Mouse (Mus musculus) CH12.LX (cell line): Measurements from ENCODE around the gene Aco2. TPM values are rescaled to one million over a fixed set of nuclear protein-coding genes. Genes with fewer than 3 reads are reported as not detected.

ENCODE experiments used
- DNase-seq: peaks from one replicate; pipeline ENCODE4 v3.0.0-alpha.2; 2013; ENCODE audit errors: extremely low read depth
- H3K27ac ChIP-seq: 2 replicates; pipeline ENCODE4 v1.5.1; 2012; ENCODE audit warnings: low read depth, mild to moderate bottlenecking, control low read depth, moderate library complexity; ENCODE audit not compliant: insufficient read depth
- H3K27me3 ChIP-seq: replicated peaks from 2 replicates; pipeline ENCODE3; 2012; ENCODE audit warnings: inconsistent platforms
- H3K36me3 ChIP-seq, 2 experiments: replicated peaks in 1 of 2; 2 replicates each; pipeline versions ENCODE3 to v1.6.1; 2012; ENCODE audit warnings: inconsistent platforms in 1 of 2, low read length in 1 of 2, mild to moderate bottlenecking in 1 of 2, mixed read lengths in 1 of 2, moderate library complexity in 1 of 2; ENCODE audit not compliant: control insufficient read depth in 1 of 2, insufficient read depth in 1 of 2
- H3K4me1 ChIP-seq, 2 experiments: 2 replicates each; pipeline ENCODE4 v1.6.1; 2012; ENCODE audit warnings: inconsistent platforms in 1 of 2, moderate library complexity in 1 of 2; ENCODE audit not compliant: insufficient read depth in 2 of 2, control insufficient read depth in 1 of 2
- H3K4me2 ChIP-seq: 2 replicates; pipeline ENCODE4 v1.6.1; 2012; ENCODE audit warnings: low read depth, mild to moderate bottlenecking, control low read depth; ENCODE audit not compliant: poor library complexity, insufficient read depth, severe bottlenecking
- H3K4me3 ChIP-seq, 3 experiments: fragments of 150-350 bp in 1 of 3; sonication (generic) in 1 of 3; replicated peaks in 1 of 3; 2 replicates each; pipeline versions ENCODE3 to v1.5.1; 2011 to 2012; ENCODE audit warnings: low read depth in 2 of 3, low read length in 2 of 3, mild to moderate bottlenecking in 2 of 3, moderate library complexity in 2 of 3, control low read depth in 1 of 3, improper control_type of control experiment in 1 of 3, inconsistent platforms in 1 of 3, mixed read lengths in 1 of 3; ENCODE audit not compliant: poor library complexity in 1 of 3
- H3K79me2 ChIP-seq: replicated peaks from 2 replicates; pipeline ENCODE4 v1.6.1; 2012; ENCODE audit warnings: mild to moderate bottlenecking, moderate library complexity; ENCODE audit not compliant: control insufficient read depth, poor library complexity, insufficient read depth, severe bottlenecking; ENCODE audit errors: extremely low read depth
- H3K9ac ChIP-seq: 2 replicates; pipeline ENCODE4 v1.6.1; 2012; ENCODE audit warnings: low read depth, mild to moderate bottlenecking, control low read depth, moderate library complexity; ENCODE audit not compliant: insufficient read depth
- H3K9me3 ChIP-seq: replicated peaks from 2 replicates; pipeline ENCODE3; 2012; ENCODE audit warnings: low read length, inconsistent platforms, mixed read lengths
- CHD1 ChIP-seq: IDR thresholded peaks from 2 replicates; pipeline ENCODE4 v1.6.1; 2012; ENCODE audit warnings: low read depth, low read length, improper control_type of control experiment, inconsistent platforms
- CHD2 ChIP-seq: IDR thresholded peaks from 2 replicates; pipeline ENCODE4 v1.6.1; 2011; ENCODE audit warnings: low read length, improper control_type of control experiment
- CTCF ChIP-seq, 2 experiments: IDR thresholded peaks in 1 of 2; conservative IDR thresholded peaks in 1 of 2; 2 replicates each; pipeline ENCODE4 v1.5.1; 2011 to 2012; ENCODE audit warnings: low read depth in 2 of 2, low read length in 2 of 2, improper control_type of control experiment in 1 of 2, inconsistent platforms in 1 of 2, mild to moderate bottlenecking in 1 of 2, moderate library complexity in 1 of 2
- E2F4 ChIP-seq: IDR thresholded peaks from 2 replicates; pipeline ENCODE4 v1.6.1; 2011; ENCODE audit warnings: low read depth, low read length, improper control_type of control experiment; ENCODE audit not compliant: insufficient replicate concordance
- ETS1 ChIP-seq: conservative IDR thresholded peaks from 2 replicates; pipeline ENCODE4 v1.6.1; 2012; ENCODE audit warnings: low read depth, mild to moderate bottlenecking, inconsistent platforms, low read length, improper control_type of control experiment, moderate library complexity
- GABPA ChIP-seq: IDR thresholded peaks from 2 replicates; pipeline ENCODE4 v1.6.1; 2012; ENCODE audit warnings: low read depth, low read length, improper control_type of control experiment, inconsistent platforms; ENCODE audit not compliant: insufficient replicate concordance
- HCFC1 ChIP-seq: IDR thresholded peaks from 2 replicates; pipeline ENCODE4 v1.6.1; 2012; ENCODE audit warnings: low read depth, mild to moderate bottlenecking, inconsistent platforms, low read length, improper control_type of control experiment
- IRF4 ChIP-seq: IDR thresholded peaks from 2 replicates; pipeline ENCODE4 v1.6.1; 2014; ENCODE audit warnings: low read depth, mild to moderate bottlenecking, inconsistent platforms, low read length, improper control_type of control experiment
- MAX ChIP-seq: IDR thresholded peaks from 2 replicates; pipeline ENCODE4 v1.6.1; 2011; ENCODE audit warnings: low read length, improper control_type of control experiment
- MAZ ChIP-seq: IDR thresholded peaks from 2 replicates; pipeline ENCODE4 v1.6.1; 2012; ENCODE audit warnings: low read depth, mild to moderate bottlenecking, inconsistent platforms, low read length, improper control_type of control experiment, moderate library complexity
- MYC ChIP-seq: IDR thresholded peaks from 2 replicates; pipeline ENCODE4 v1.6.1; 2011; ENCODE audit warnings: low read depth, mild to moderate bottlenecking, improper control_type of control experiment, low read length
- NELFE ChIP-seq: IDR thresholded peaks from 2 replicates; pipeline ENCODE4 v1.6.1; 2011; ENCODE audit warnings: low read depth, low read length, improper control_type of control experiment
- NRF1 ChIP-seq: IDR thresholded peaks from 2 replicates; pipeline ENCODE4 v1.6.1; 2014; ENCODE audit warnings: low read depth, mild to moderate bottlenecking, inconsistent platforms, low read length, improper control_type of control experiment, moderate library complexity
- PAX5 ChIP-seq: IDR thresholded peaks from 2 replicates; pipeline ENCODE4 v1.6.1; 2012; ENCODE audit warnings: low read length, inconsistent platforms, mixed read lengths
- POLR2AphosphoS2 ChIP-seq: IDR thresholded peaks from 2 replicates; pipeline ENCODE4 v1.6.1; 2011; ENCODE audit warnings: low read depth, low read length, improper control_type of control experiment
- RAD21 ChIP-seq: IDR thresholded peaks from 2 replicates; pipeline ENCODE4 v1.6.1; 2011; ENCODE audit warnings: low read depth, mild to moderate bottlenecking, low read length, improper control_type of control experiment, moderate library complexity
- SMC3 ChIP-seq: IDR thresholded peaks from 2 replicates; pipeline ENCODE4 v1.6.1; 2011; ENCODE audit warnings: low read depth, low read length, improper control_type of control experiment
- TCF12 ChIP-seq: IDR thresholded peaks from 2 replicates; pipeline ENCODE4 v1.6.1; 2014; ENCODE audit warnings: low read depth, mild to moderate bottlenecking, inconsistent platforms, low read length, improper control_type of control experiment
- USF1 ChIP-seq: IDR thresholded peaks from 2 replicates; pipeline ENCODE4 v1.6.1; 2014; ENCODE audit warnings: low read depth, mild to moderate bottlenecking, inconsistent platforms, low read length, improper control_type of control experiment
- ZC3H11A ChIP-seq: IDR thresholded peaks from 2 replicates; pipeline ENCODE4 v1.6.1; 2012; ENCODE audit warnings: low read depth, mild to moderate bottlenecking, inconsistent platforms, low read length, improper control_type of control experiment
- ZKSCAN1 ChIP-seq: IDR thresholded peaks from 2 replicates; pipeline ENCODE4 v1.6.1; 2012; ENCODE audit warnings: low read depth, inconsistent platforms, low read length, improper control_type of control experiment, borderline replicate concordance
- dilution Hi-C: fragments of 300-500 bp; cut with MboI; formaldehyde crosslinking; loops from 2 replicates; pipeline ENCODE4 v1.14.3; 2020; ENCODE audit warnings: low sequenced_read_pairs; ENCODE audit not compliant: extremely low pct_unique_long_range_greater_than_20kb, extremely low pct_ligation_motif_present
- in situ Hi-C: fragments of 300-500 bp; cut with MboI; formaldehyde crosslinking; loops from 3 replicates; pipeline ENCODE4 v1.14.3; 2019; ENCODE audit warnings: low sequenced_read_pairs, low pct_ligation_motif_present, low pct_unique_long_range_greater_than_20kb, mixed read lengths
- polyA plus RNA-seq: library from polyadenylated mRNA; unstranded; fragments of >175 nt; gene quantifications from 2 replicates; pipeline ENCODE4 v1.2.1, GENCODE M21; 2012; ENCODE audit warnings: low read depth; ENCODE audit not compliant: insufficient read length
- total RNA-seq, 2 experiments: library from RNA; depleted of rRNA; stranded (reverse); fragments of 300-350 nt in 1 of 2; fragments of >200 nt in 1 of 2; gene quantifications; 2 replicates each; pipeline ENCODE4 v1.2.3; 2012 to 2014

Aco2 gene
- total and polyA plus RNA-seq, 3 experiments: 150 to 205 (median 190) TPM

DNA sequence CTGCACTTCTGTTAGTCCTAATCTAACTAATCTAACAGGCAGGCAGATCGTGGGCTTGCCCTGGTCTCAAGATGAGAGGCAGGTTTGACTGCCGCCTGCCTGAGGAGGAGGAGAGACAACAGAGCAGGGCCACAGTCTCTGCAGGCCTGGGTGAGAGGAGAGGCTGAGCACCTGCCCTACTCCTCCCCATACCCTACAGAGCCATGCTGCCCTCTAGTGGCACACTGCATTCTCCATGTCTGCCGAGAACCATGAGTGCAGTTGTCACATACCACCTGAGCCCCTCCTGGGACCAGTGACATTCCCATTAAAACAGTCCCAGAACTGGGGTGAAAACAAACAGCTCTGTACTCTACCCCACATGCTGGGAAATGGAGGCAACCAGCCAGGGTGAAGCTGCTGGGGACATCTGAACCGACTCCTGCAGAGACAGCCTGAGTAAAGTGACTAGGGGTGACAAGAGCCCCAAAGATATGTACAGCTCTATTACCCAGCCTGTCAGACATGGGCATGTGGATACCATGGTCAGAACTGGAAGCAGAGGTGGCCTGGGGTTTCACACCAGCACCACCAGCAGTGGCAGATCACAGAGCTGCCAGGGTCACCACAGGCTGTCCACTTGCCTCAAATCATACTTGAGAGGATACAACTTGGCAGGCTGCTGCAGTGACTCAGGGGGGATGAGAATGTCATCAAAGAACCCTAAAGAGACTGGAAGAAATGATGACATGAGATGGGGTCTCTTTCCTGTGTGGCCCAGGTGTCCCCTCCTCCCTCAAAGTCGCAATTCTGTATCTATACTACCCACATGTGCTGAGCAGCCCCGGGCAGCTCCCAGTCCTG is 45.7 kb downstream of the Aco2 start:
- no peak overlapping the region for H3K4me2 ChIP-seq
- peaks cover 7 to 15% of the 10 kb centered on the region in 2 experiments; a peak in 1 of 4 replicates for H3K4me1 ChIP-seq
- H3K9me3 ChIP-seq: no peaks in the 10 kb centered on the region
- peak; percentile 67 for DNase-seq
- H3K27me3 ChIP-seq: no peaks in the 10 kb centered on the region
- no peak overlapping the region for H3K9ac ChIP-seq
- H3K79me2 ChIP-seq: peaks cover 4% of the 10 kb centered on the region; the same call in 1 of the 2 replicates
- TF ChIP-seq TCF12: no peak
- no peak for TF ChIP-seq E2F4
- TF ChIP-seq MAZ: 0 out of 2 replicates have a peak, but pooled peaks have one; percentile 32
- peak; percentile 12; the same call in 1 of the 2 replicates for TF ChIP-seq ZC3H11A
- 0 out of 2 replicates have a peak, but pooled peaks have one; percentile 7 for TF ChIP-seq POLR2AphosphoS2
- peak; percentile 87 for TF ChIP-seq CTCF (conservative IDR thresholded peaks at IDR 0.05 in 1 of 2, IDR thresholded peaks at IDR 0.05 in 1 of 2; ENCODE audit: low read depth in 2 of 2, low read length in 2 of 2)
- no peak for TF ChIP-seq MYC
- no peak for TF ChIP-seq ZKSCAN1
- TF ChIP-seq NELFE: no peak
- TF ChIP-seq SMC3: peak; percentile 74
- no peak for TF ChIP-seq GABPA
- TF ChIP-seq CHD2: no peak
- 0 out of 2 replicates have a peak, but pooled peaks have one; percentile 30 for TF ChIP-seq IRF4
- TF ChIP-seq MAX: no peak
- TF ChIP-seq RAD21: peak; percentile 76
- TF ChIP-seq PAX5: no peak
- no peak for TF ChIP-seq NRF1
- TF ChIP-seq HCFC1: no peak
- TF ChIP-seq ETS1: no peak
- no peak for TF ChIP-seq USF1
- no peak for TF ChIP-seq CHD1
- in situ Hi-C loops: loop anchor here (25.0 kb wide), 1 partner anchor 206 kb away; no protein-coding TSS in a partner anchor
- dilution Hi-C loops: no loop called here
- no peak overlapping the region for H3K4me3 ChIP-seq
- peaks cover 54 to 95% of the 10 kb centered on the region in 2 experiments for H3K36me3 ChIP-seq
- H3K27ac ChIP-seq: no peak overlapping the region
